Mouse (Mus musculus): Measurements from ENCODE around the gene Rgs9bp. TPM values are rescaled to one million over a fixed set of nuclear protein-coding genes. Genes with fewer than 3 reads are reported as not detected.

Gene Rgs9bp
- polyA plus RNA-seq (2016; fragmentation: Nextera tagmentation; extraction: Ambion mirVana): 0.09 and 0.18 TPM in 2 replicates

DNA sequence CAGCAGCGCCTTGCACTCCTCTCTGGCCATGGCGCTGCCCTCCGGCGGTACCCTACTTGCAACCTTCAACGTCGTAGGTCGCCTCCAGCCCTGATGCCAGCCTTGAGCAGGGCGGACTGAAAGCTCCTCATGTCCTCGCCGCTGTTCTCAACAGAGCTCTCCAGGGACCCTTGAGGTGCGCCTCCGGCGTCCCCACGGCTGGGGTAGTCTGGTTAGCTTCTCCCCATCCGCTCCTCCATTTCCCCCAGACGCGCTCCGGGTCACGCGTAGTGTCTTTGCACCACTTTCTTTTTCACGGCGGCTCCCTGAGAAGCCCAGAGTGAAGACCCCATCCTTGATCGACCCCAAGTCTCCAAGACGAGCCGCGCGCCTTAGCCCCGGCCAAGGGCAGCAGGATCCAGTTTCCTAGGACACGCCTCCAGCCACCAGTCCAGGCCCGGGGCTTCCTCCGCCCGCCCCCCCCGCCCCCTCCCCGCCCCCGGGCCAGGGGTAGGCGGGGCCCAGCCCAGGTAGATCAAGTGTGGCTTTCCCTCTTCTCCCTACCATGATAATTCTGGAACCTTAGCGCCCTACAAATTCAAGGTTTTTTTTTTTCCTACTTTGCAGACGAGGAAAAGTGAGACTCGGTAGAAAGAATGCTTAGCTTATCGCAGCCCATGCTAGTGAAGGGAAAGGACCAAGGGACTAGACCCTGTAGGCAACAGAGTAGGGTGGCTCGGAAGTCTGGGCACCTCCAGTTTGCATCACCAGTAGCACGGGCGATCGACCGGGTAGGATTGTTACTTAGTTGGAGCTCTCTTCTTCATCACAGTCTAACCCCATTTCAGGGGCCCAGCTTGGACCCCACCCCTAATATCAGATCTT lies at the start of gene Rgs9bp:
Rgs9bp (minus strand) TSS at position 392 of the 864 bp plus-strand sequence.
- Histone ChIP-seq H3K4me2 (replicated peaks) (peak within 1 kb of the TSS; percentile 95), H3K27me3 (replicated peaks) (peaks cover 34% of the 10 kb centered on the region), H3K4me1 (peaks cover 26% of the 10 kb centered on the region), H3K27ac (no peak within 1 kb of the TSS), H3K9me3 (no peaks in the 10 kb centered on the region), H3K4me3 (peak within 1 kb of the TSS; percentile 81), H3K9ac (peak within 1 kb of the TSS; percentile 80), H3K36me3 (no peaks in the 10 kb centered on the region)
- peak; percentile 75 for ATAC-seq (ENCODE audit: low FRiP score, low read depth)
- WGBS: under 1% methylated on average over 44 of the region's 45 CpGs

DNA sequence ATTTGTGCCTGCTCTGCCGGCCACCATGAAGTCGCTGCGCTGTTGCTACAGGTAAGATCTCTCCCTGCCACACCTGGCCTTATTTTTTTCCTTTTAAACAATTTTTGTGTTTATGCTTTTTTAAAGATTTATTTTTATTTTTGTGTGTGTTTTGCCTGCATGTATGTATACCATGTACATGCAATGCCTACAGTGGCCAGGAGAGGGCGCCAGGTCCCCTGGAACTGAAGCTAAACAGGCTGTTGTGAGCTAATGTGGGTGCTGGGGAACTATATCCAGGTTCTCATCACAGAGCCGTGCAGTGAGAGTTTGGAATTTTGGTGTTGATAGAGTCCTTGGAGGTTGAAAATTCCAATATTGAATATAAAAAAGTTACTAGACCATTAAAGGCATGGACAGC lies 43.1 kb upstream of the Rgs9bp start:
- Histone ChIP-seq H3K4me2 (replicated peaks) (no peak overlapping the region), H3K27ac (no peak overlapping the region), H3K4me1 (no peaks in the 10 kb centered on the region), H3K4me3 (no peak overlapping the region), H3K36me3 (peaks cover 56% of the 10 kb centered on the region), H3K9ac (no peak overlapping the region), H3K27me3 (replicated peaks) (no peaks in the 10 kb centered on the region), H3K9me3 (no peaks in the 10 kb centered on the region)
- no peak for ATAC-seq (ENCODE audit: low FRiP score, low read depth)
- 75% methylated on average over 5 of the region's 5 CpGs for WGBS

DNA sequence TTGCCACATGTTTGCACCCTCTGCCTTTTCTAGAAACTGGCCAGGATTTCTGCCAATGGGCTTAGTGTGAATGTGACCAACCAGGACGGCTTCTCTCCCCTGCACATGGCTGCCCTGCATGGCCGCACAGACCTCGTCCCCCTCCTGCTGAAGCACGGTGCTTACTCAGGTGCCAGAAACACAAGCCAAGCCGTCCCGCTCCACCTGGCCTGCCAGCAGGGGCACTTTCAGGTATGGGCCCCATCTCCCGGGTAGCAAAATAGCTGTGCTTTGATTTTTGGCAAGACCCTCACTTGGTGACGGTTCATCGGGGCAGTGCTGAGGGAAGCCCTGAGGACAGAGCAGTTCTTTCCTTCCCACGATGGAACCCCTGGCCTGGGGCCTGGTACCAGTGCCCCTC lies 42.0 kb upstream of the Rgs9bp start:
- Histone ChIP-seq H3K4me1 (no peaks in the 10 kb centered on the region), H3K27me3 (replicated peaks) (no peaks in the 10 kb centered on the region), H3K9me3 (no peaks in the 10 kb centered on the region), H3K4me2 (replicated peaks) (no peak overlapping the region), H3K27ac (no peak overlapping the region), H3K9ac (no peak overlapping the region), H3K4me3 (no peak overlapping the region), H3K36me3 (peaks cover 61% of the 10 kb centered on the region)
- 95% methylated on average over 10 of the region's 10 CpGs for WGBS
- no peak for ATAC-seq (ENCODE audit: low FRiP score, low read depth)

DNA sequence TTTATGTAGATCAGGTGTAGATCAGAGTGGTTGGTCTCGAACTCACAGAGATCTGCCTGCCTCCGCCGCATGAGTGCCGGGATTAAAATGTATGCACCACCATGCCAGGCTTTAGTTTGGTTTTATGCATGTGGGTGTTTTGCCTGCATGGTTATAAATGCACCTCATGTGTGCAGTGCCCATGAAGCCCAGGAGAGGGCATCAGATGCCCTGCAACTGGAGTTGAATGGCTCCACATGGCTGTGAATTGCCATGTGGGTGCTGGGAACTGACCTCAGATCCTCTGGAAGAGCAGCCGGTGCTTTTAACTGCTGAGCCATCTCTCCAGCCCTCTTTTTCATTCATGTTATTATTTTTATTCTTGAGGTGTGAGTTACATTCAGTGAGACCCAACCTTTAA lies 40.7 kb upstream of the Rgs9bp start:
- Histone ChIP-seq H3K4me3 (no peak overlapping the region), H3K27me3 (replicated peaks) (no peaks in the 10 kb centered on the region), H3K9ac (no peak overlapping the region), H3K27ac (no peak overlapping the region), H3K36me3 (peaks cover 60% of the 10 kb centered on the region), H3K4me1 (no peaks in the 10 kb centered on the region), H3K9me3 (no peaks in the 10 kb centered on the region), H3K4me2 (replicated peaks) (no peak overlapping the region)
- no peak for ATAC-seq (ENCODE audit: low FRiP score, low read depth)
- 98% methylated on average over 5 of the region's 5 CpGs for WGBS

DNA sequence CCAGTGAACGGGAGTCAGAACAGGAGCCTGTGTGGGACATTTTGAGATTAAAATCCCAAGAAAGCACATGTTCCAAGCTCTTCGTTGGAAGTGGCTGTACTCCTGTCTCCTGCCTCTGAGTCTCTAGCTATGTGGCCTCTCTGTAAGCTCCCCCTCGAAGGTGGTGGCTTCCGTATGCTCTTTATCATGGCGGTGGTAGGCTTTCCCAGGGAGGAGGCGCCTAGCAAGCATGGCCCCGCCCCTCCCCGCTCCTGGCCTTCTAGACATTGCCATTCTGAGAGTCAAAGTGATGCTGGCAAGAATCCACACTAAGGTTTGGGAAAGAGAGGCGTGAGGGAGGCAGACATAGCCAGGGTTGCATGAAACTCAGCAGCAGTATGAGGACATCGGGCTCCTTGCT lies 37.2 kb upstream of the Rgs9bp start:
- 91% methylated on average over 10 of the region's 10 CpGs for WGBS
- Histone ChIP-seq H3K9me3 (no peaks in the 10 kb centered on the region), H3K27ac (no peak overlapping the region), H3K4me2 (replicated peaks) (no peak overlapping the region), H3K9ac (no peak overlapping the region), H3K36me3 (peaks cover 57% of the 10 kb centered on the region), H3K4me1 (no peaks in the 10 kb centered on the region), H3K27me3 (replicated peaks) (no peaks in the 10 kb centered on the region), H3K4me3 (no peak overlapping the region)
- no peak for ATAC-seq (ENCODE audit: low FRiP score, low read depth)

DNA sequence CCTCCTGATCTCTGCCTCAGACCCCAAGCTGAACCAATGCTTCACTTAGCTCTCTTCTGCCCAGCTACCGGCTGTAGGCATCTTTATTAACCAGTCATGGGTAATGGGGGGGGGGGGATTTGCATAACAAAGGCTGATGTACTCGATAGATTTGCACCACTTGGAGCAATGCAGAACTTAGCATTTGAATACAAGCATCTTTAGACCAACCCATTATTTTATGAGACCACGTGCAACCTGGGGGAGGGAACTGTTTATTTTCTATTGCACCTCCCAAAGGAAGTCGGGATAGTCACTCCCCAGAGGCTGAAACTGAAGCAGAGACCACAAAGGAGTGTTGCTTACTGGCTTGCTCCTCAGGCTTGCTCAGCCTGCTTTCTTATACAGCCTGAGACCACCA lies 32.1 kb upstream of the Rgs9bp start:
- WGBS: 23% methylated on average over 4 of the region's 4 CpGs
- Histone ChIP-seq H3K4me1 (no peaks in the 10 kb centered on the region), H3K27ac (no peak overlapping the region), H3K9ac (no peak overlapping the region), H3K27me3 (replicated peaks) (no peaks in the 10 kb centered on the region), H3K4me3 (no peak overlapping the region), H3K36me3 (peaks cover 64% of the 10 kb centered on the region), H3K9me3 (no peaks in the 10 kb centered on the region), H3K4me2 (replicated peaks) (no peak overlapping the region)
- no peak for ATAC-seq (ENCODE audit: low FRiP score, low read depth)

DNA sequence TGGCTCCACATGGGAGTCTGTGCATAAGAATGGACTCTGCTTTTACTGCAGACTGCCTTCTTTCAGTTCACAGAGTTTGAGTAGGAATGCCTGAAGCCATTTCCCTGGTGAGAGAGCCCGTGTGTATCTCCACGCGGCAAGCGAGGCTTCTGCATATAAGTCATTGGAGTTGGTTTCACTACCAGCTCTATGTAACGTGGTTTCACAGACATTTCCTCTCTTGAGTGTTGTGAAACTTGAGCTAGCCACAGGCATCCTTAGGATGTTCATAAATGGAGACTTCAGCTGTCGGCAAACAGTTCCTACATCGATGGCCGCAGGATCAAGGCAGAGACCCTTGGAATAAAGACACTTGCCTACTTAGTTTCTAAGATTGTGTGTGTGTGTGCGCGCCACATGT lies 23.9 kb upstream of the Rgs9bp start:
- no peaks in the 10 kb centered on the region for H3K4me1 ChIP-seq
- H3K27ac ChIP-seq: no peak overlapping the region
- H3K9ac ChIP-seq: no peak overlapping the region
- no peak for ATAC-seq (ENCODE audit: low FRiP score, low read depth)
- no peak overlapping the region for H3K4me2 ChIP-seq (replicated peaks)
- H3K36me3 ChIP-seq: peaks cover 61% of the 10 kb centered on the region
- 92% methylated on average over 10 of the region's 10 CpGs for WGBS
- H3K4me3 ChIP-seq: no peak overlapping the region
- H3K9me3 ChIP-seq: no peaks in the 10 kb centered on the region
- no peaks in the 10 kb centered on the region for H3K27me3 ChIP-seq (replicated peaks)

DNA sequence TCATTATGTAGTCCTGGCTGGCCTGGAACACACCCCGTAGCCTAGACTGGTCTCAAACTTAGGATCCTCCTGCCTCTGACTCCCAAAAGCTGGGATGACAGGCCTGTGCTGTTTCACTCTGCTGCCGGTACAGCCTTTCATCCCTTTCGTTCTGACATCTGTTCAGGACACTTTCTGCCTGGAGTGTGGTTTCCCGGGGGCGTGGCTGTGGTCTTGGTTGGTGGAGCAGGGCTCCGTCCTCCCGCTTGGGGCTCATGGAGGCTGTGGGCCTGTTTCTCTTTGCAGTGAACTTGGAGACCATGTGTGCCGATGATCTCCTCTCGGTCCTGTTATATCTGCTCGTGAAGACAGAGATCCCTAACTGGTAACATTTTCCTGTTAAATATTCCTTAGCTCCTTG lies 21.4 kb upstream of the Rgs9bp start:
- Histone ChIP-seq H3K27me3 (replicated peaks) (no peaks in the 10 kb centered on the region), H3K4me2 (replicated peaks) (no peak overlapping the region), H3K9me3 (no peaks in the 10 kb centered on the region), H3K36me3 (peaks cover 57% of the 10 kb centered on the region), H3K9ac (no peak overlapping the region), H3K27ac (no peak overlapping the region), H3K4me1 (no peaks in the 10 kb centered on the region), H3K4me3 (no peak overlapping the region)
- 92% methylated on average over 10 of the region's 10 CpGs for WGBS
- no peak for ATAC-seq (ENCODE audit: low FRiP score, low read depth)

DNA sequence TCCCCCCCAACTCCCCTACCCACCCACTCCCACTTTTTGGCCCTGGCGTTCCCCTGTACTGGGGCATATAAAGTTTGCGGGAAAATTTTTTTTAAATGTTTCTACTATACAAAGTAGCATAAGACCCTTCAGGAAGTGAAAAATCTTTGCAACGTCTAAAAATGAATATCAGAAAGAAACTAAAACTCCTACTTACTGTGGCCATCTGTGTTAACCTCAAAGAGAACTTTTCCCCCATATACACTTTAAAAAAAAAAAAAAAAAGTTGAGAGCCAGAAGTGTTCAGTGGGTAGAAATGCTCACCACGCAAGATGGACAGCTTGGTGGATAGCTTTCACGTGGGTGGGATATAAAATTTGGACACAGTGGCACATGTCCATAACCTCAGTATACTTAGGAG lies 17.4 kb upstream of the Rgs9bp start:
- Histone ChIP-seq H3K27ac (no peak overlapping the region), H3K9me3 (no peaks in the 10 kb centered on the region), H3K4me2 (replicated peaks) (no peak overlapping the region), H3K36me3 (peaks cover 36% of the 10 kb centered on the region), H3K27me3 (replicated peaks) (no peaks in the 10 kb centered on the region), H3K4me3 (no peak overlapping the region), H3K9ac (no peak overlapping the region), H3K4me1 (no peaks in the 10 kb centered on the region)
- no peak for ATAC-seq (ENCODE audit: low FRiP score, low read depth)
- 96% methylated on average over 5 of the region's 5 CpGs for WGBS

DNA sequence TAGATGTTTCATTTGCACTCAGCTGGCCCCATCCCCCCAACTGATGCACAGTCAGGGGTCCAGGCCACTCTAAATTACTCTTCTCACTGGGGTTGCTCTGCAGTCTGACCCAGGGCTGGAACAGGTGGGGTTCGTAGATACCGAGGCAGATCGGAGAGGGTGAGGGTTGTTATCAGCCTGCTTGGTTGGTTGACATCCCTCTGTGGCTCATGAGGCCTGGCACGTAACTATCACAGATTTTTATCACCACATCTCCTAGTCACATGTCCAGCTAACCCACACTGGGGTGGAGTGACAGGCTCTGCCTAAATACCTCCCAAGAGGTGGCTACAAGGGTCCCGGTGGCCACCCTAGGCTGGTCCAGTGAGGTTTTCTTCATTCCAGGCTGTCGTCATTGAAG lies 15.7 kb upstream of the Rgs9bp start:
- no peaks in the 10 kb centered on the region for H3K27me3 ChIP-seq (replicated peaks)
- H3K4me2 ChIP-seq (replicated peaks): no peak overlapping the region
- no peaks in the 10 kb centered on the region for H3K4me1 ChIP-seq
- H3K9ac ChIP-seq: no peak overlapping the region
- WGBS: 90% methylated on average over 6 of the region's 6 CpGs
- H3K36me3 ChIP-seq: peaks cover 30% of the 10 kb centered on the region
- ATAC-seq (ENCODE audit: low FRiP score, low read depth): no peak
- H3K9me3 ChIP-seq: no peaks in the 10 kb centered on the region
- H3K27ac ChIP-seq: no peak overlapping the region
- H3K4me3 ChIP-seq: no peak overlapping the region

DNA sequence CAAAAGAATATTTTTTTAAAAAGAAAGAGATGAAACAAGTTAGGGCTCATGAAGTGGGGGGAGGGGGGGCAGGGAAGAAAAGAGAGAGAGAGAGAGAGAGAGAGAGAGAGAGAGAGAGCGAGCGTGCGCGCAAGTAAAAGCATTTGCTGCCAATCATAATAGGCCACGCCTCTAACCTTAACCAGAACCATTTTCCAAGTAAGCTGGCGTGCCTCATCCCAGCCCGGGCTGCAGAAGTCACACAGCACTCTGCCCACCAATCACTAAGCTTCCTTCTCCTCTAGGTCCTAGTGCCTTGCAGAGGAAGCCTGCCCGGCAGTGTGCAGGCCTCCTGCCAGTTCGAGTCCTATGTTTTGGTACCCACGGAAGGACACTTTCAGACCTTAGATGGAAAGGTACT lies 14.6 kb upstream of the Rgs9bp start:
- no peak overlapping the region for H3K27ac ChIP-seq
- no peak overlapping the region for H3K4me2 ChIP-seq (replicated peaks)
- no peak overlapping the region for H3K4me3 ChIP-seq
- H3K9me3 ChIP-seq: no peaks in the 10 kb centered on the region
- H3K9ac ChIP-seq: no peak overlapping the region
- no peaks in the 10 kb centered on the region for H3K27me3 ChIP-seq (replicated peaks)
- 96% methylated on average over 10 of the region's 10 CpGs for WGBS
- no peak for ATAC-seq (ENCODE audit: low FRiP score, low read depth)
- no peaks in the 10 kb centered on the region for H3K4me1 ChIP-seq
- H3K36me3 ChIP-seq: peaks cover 33% of the 10 kb centered on the region

DNA sequence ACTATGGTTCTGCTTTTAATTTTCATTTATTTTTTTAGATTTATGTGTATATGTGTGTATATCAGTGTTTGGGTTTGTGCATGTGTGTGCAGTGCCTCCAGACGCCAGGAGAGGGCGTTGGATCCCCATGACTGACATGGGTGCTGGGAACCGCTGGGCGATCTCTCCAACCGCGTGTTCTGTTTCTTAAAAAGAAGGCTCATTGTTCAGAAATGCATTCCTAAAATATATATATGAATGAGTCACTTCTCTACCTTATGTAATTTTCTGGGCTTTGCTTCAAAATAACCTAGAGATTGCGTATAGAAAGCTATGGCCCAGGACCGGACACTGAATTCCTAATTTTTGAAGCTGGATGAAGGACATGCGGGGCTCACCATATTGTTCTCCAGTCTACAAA lies 14.1 kb upstream of the Rgs9bp start:
- 97% methylated on average over 9 of the region's 9 CpGs for WGBS
- no peak for ATAC-seq (ENCODE audit: low FRiP score, low read depth)
- H3K36me3 ChIP-seq: peaks cover 35% of the 10 kb centered on the region
- H3K9ac ChIP-seq: no peak overlapping the region
- H3K9me3 ChIP-seq: no peaks in the 10 kb centered on the region
- H3K4me3 ChIP-seq: no peak overlapping the region
- no peaks in the 10 kb centered on the region for H3K27me3 ChIP-seq (replicated peaks)
- H3K4me2 ChIP-seq (replicated peaks): no peak overlapping the region
- no peaks in the 10 kb centered on the region for H3K4me1 ChIP-seq
- no peak overlapping the region for H3K27ac ChIP-seq

DNA sequence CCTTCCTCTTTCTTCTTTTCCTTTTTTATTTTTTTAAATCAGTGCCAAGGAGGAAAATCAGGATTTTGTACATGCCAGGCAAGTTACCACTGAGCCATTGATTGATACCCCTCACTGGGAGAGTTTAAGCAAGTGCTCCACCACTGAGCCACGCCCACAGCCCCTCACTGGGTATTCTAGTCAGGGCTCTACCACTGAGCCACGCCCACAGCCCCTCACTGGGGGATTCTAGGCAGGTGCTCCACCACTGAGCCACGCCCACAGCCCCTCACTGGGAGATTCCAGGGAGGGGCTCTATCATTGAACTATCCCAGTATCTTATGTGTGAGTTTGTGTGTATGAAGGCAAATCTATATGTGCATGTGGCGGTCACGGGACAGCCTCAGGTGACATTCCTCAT lies 8.9 kb upstream of the Rgs9bp start:
- Histone ChIP-seq H3K9ac (no peak overlapping the region), H3K27me3 (replicated peaks) (no peaks in the 10 kb centered on the region), H3K4me1 (no peaks in the 10 kb centered on the region), H3K36me3 (peaks cover 33% of the 10 kb centered on the region), H3K4me2 (replicated peaks) (no peak overlapping the region), H3K9me3 (no peaks in the 10 kb centered on the region), H3K4me3 (no peak overlapping the region), H3K27ac (no peak overlapping the region)
- no peak for ATAC-seq (ENCODE audit: low FRiP score, low read depth)
- 94% methylated on average over 5 of the region's 5 CpGs for WGBS
